Mouse (Mus musculus) heart, postnatal 0 days (tissue): ENCODE data around the gene Nek11.
A peak's percentile ranks its signal among the peaks of the same experiment; 100 is the strongest.

Source experiments
- CTCF ChIP-seq: IDR thresholded peaks from 2 replicates; pipeline ENCODE4 v1.5.1; 2016; ENCODE audit warnings: antibody characterized with exemption, control low read depth, low read depth
- EP300 ChIP-seq: IDR thresholded peaks from 2 replicates; pipeline ENCODE4 v1.6.1; 2016; ENCODE audit warnings: antibody characterized with exemption, low read depth

GRCm38 (mm10) chr9:105389289-105389688 lies 6.0 kb downstream of the Nek11 start:
- TF ChIP-seq EP300: no peak
- TF ChIP-seq CTCF: peak; percentile 88
